Mouse (Mus musculus): ENCODE measurements around the gene Paxip1.

DNA sequence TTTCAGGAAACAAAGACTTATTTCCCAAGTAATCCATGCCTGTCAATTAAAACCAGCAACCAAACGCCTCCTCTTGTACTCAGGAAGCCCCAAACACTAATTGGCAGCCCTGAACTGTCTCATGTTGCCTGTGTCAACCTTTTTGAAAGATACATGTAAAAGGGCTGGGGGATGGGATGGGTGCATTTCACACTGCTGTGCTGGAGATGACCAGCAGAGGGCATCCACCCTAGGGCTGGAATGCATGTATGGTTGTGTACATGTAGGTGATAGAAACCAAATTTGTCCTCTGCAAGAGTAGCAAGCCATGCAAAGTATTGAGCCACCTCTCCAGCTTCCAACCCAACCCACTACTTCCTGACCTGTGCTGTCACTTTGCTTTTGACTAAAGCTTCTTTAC, 2.4 kb upstream of the Paxip1 start:
- TF ChIP-seq CTCF (IDR thresholded peaks at IDR 0.05; ENCODE audit: extremely low read depth, insufficient read length, insufficient replicate concordance, low read depth, low read length): peak; percentile 73; the same call in 1 of the 2 replicates
- no peak for TF ChIP-seq POLR2A (IDR thresholded peaks at IDR 0.05; ENCODE audit: low read depth, low read length)

All from small intestine, adult 2 months (tissue).